Mouse (Mus musculus): ENCODE measurements around the gene Gm20908. TPM values are rescaled to one million over a fixed set of nuclear protein-coding genes. Genes with fewer than 3 reads are reported as not detected.
"Not testable (repeated sequence)": the region's sequence is repeated elsewhere in the genome, so short reads cannot be mapped to it uniquely, and the experiment has no call there.

The Gm20908 gene
- not detected in 2 replicates for polyA plus RNA-seq (2015; fragmentation: Nextera tagmentation; extraction: Ambion mirVana)

DNA sequence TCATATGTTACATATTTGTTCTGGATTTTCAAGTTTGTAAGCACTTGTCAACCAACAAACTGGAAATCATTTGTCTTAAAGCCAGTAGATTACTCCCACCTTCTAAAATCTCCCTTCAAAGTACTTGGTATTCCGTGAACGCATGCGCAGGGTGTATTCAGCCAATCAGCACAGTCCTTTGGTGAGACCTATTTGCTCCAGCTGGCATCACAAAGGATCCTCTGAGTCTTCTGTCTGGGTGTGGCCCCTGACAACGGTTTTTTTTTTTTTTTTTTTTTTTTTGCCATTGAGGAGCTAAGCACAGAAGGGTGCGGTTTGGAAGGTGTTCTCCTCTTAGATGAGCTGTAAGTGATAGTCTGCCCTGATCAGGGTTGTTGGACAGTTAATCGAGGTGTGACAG, at the start of gene Gm20908:
Gene Gm20908, plus strand, starts transcription at position 301 of the 400 bp plus-strand sequence.
- not testable (repeated sequence) for H3K9ac ChIP-seq (ENCODE audit: low read length); H3K4me1 ChIP-seq (ENCODE audit: control insufficient read depth, insufficient read depth, low read length); H3K9me3 ChIP-seq (replicated peaks; ENCODE audit: control insufficient read depth, low read length); H3K27ac ChIP-seq (ENCODE audit: low read length); H3K4me2 ChIP-seq (ENCODE audit: low read depth, low read length); H3K4me3 ChIP-seq (replicated peaks; ENCODE audit: low read length); H3K36me3 ChIP-seq (ENCODE audit: control insufficient read depth, insufficient read depth, low read length); ATAC-seq (ENCODE audit: insufficient read depth, low FRiP score); H3K27me3 ChIP-seq (ENCODE audit: control insufficient read depth, insufficient read depth, low read length)
- WGBS, result no CpG with 5 or more reads among the region's 6 CpGs
